Mouse (Mus musculus) natural killer cell, adult 2 months (primary cell): Measurements from ENCODE around the gene Ankrd2.
"Not testable (repeated sequence)": the region's sequence is repeated elsewhere in the genome, so short reads cannot be mapped to it uniquely, and the experiment has no call there.

Experiments used
- DNase-seq, 2 experiments: peaks; one replicate each; pipeline ENCODE4 v3.0.0; 2022; ENCODE audit warnings: low spot score in 2 of 2

The Ankrd2 gene

GRCm38 (mm10) chr19:42055881-42056280 lies 20.1 kb downstream of the Ankrd2 start:
- no peak for DNase-seq

DNA sequence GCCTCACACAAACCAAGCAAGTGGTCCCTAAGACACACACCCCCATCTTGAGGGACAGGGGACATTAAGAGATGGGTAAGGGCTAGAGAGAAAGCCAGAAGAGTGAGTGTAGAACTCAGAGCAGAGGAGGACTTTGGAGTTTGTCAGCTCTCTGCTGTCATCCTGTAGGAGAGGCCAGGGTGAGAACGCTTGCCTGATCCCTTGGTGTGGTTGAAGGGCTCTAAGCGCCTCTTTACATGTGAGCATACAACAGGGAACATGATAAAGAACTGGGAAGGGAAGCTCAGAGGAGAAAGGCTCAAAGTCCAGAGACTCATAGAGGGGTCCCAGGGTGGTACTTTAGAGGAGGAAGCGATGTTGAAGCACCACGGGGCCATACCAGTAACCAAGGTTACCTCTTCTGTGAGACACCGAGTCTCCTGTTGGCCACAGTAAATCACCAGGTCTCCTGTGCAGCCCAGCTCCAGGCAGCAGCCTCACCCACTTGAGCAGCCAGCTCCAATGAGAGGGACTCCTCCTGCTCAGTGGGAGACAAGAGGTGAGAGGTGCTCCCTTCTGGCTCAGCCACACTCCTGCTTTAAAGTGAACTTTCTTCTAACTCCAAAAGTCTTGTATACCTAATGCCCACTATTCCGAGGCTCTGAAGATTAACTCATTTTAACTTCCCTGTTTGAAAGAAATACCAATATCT lies 21.1 kb downstream of the Ankrd2 start:
- no peak for DNase-seq

DNA sequence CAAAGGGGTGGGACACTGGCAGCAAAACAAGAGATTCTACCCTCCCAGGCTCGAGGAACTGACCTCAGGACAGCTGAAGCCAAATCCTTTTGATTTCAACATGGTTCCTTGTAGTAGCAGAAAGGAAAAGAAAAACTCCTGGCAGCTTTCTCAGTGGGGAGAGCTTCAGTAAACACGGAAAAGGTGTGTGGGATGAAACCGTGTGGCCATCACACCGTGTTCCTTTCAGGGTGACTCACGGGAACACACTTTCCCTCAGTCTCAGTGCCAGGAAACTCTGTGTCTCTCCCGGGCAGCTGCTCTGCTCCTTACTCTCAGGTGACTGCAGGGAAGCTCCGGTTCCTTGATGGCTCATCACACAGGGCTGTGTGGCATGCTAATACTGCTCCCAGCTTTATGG lies 22.6 kb downstream of the Ankrd2 start:
- no peak for DNase-seq

DNA sequence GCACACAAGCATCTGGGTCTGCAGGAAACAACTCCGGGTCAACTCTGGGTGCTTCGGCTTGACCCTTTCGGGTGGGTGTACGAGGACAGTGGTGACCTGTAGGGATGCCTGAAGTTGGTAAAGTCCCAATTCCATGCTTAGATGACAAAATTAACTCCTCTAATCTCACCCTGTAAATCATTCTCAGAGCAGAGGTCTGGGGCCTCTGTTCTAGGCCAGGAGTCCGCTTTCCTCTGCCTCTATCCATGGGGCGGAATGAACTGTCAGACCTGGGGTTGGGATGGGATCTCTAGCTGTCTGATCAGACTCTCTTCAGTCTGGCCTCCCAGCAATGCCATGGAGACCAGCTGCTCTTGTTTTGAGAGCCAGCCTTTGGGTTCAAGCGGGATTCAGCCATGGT lies 25.6 kb downstream of the Ankrd2 start:
- no peak for DNase-seq

DNA sequence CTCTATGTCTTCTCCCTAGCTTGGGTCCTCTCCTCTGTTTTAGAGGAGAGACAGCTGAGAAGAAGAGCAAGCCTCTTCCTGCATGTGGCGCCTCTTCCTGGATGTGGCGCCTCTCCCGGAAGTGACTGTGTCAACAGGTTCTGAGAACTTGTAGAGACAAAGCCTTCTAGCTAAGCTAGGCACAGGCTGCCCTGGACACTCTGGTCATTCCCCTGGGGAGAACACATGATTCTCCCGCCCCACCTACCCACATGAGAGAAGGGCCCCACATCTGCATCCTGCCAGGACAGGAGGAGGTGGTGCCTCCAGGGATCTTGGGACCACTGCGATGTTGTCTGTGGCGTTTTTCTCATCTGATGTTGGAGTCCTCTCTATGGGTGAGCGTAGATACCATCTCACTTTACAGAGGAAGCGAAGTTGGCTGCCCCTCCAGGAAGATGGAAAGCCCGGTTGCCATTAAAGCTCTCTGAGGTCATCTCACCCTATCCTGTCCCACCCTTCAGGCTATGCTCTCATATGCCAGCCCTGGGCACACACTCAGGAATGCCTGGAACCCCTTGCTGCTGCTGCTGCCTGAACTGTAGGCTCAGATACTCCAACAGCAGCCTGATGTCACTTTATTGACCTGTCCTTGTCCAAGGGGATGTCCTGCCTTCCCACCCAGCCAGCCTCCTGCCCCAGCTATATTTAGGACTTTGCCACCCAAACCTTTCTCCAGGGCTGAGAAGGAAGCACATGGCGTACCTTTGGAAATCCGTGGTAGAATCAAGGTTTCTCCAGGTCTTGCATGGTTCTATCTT lies 32.8 kb downstream of the Ankrd2 start:
- no peak for DNase-seq

DNA sequence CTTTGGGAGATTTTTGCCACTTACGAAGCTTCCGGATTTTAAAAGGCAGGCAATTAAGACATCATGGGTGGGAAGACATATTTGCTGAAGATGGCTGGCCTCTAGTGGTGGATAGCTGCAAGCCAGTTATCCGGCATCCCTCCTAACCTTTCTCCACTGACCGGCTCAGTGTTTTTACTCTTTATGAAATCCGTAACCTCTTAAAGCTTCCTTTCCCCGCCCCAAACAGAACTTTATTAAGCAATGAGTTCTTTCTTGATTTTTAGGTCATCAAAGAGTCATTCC lies 33.4 kb downstream of the Ankrd2 start:
- no peak for DNase-seq

- DNase-seq = no peak
Observed at GRCm38 (mm10) chr19:42071221-42071620, 35.4 kb downstream of the Ankrd2 start.

DNA sequence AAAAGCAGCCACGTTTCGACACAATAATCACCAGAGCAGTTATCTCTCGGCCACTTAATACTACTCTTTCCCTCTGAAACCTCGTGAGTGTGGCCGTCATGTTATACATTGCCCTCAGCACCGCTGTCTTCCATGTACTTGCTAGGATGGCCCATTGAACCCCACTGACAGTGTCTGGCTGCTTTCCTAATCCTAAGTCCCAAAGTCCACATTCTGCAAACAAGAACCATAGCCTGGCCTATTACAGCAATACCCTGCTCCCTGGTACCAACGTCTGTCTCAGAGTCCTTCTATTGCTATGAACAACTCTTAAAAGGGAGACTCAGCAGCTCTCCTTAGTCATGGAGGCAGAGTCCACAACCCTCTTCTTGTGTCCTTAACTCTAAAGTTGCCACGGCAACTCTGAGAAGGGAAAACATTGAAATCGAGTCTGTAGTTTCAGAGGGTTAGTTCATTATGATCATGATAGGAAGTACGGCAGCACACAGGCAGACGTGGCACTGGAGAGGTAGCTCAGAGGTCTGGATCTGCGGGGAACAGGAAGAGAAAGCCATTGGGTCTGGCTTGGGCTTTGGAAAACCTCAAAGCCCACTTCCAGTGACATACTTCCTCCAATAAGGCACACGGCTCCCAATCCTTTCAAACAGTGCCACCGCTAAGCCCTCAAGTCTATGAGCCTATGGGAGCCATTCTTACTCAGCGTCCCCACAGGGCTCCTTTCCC lies 36.2 kb downstream of the Ankrd2 start:
- no peak for DNase-seq

DNA sequence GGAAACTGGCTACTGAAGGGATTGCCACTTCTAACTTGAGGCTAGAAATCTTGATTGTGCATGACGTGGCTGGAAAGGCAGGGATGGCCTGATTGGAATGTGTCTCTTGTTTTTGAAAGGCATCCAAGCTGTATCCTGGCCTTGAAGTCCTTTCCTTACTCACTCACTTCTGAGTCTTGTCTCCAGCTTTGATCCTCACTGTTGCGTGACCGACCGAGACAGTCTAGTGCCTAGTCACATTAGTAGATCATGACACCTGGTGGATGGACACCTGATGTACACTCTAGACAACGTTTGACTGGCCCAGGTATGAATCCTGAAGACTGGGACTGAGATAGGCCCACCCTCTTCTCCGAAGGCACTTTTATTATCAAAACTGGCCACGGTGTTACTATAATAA lies 37.0 kb downstream of the Ankrd2 start:
- DNase-seq = no peak

- no peak for DNase-seq
Observed at GRCm38 (mm10) chr19:42075051-42075450, 39.3 kb downstream of the Ankrd2 start.

DNA sequence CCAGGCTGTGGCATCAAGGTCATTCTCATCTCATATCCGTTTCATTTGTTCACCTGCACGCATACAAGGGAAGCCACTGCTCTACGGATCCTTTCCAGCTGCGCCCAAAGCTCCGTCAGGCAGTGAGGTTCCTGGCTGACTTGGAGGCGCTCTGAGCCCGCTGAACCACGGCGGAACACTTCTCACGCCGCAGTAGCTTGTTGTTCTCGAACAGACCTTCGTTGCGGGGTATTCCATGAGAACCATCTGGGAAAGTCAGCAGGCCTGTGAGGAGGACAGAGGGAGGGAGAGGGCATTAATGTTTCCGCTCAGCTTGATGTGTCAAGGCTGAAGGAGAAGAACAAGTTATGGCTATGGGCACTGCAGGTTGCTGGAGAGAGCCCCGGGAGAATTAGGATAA lies 40.2 kb downstream of the Ankrd2 start:
- no peak for DNase-seq

DNA sequence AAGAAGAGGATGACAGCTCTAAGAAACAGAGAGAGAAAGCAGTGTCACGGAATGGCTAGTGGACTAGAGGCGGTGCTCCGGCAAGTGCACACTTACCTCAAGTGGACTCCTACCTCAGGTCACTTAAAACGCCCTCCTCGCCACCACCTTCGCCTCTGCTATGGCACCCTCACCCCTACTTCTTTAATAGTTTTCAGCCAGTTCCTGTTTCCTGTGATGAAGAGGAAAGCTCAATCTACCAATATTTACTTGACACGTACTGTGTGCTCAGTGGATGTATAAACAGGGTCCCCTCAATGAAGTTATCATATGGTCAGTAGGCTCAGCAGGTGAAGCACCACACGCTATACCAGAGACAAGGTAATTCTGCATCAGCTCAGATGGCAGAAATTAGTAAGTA lies 42.8 kb downstream of the Ankrd2 start:
- DNase-seq = no peak

DNA sequence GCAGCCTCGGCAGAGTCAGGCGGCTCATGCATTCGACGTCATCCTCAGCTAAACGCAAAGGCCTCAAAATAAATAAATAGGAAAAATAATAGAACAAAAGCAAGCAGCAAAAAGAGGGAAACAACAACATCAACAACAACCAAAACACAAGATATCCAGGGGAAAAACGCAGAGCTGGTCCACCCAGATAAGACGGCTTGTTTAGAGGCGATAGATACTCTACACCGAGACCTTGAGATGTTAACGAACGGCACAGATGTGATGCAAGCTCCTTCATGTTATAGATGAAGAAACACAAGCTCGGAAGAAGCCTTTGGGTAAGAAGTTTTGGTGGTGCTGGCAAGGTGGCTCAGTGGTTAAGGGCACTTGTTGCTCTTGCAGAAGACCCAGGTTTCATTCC lies 43.2 kb downstream of the Ankrd2 start:
- DNase-seq = no peak

GRCm38 (mm10) chr19:42079950-42080349 lies 44.1 kb downstream of the Ankrd2 start:
- no peak for DNase-seq

GRCm38 (mm10) chr19:42080469-42080868 lies 44.7 kb downstream of the Ankrd2 start:
- no peak for DNase-seq

GRCm38 (mm10) chr19:42081613-42082012 lies 45.8 kb downstream of the Ankrd2 start:
- DNase-seq = not testable (repeated sequence)

DNA sequence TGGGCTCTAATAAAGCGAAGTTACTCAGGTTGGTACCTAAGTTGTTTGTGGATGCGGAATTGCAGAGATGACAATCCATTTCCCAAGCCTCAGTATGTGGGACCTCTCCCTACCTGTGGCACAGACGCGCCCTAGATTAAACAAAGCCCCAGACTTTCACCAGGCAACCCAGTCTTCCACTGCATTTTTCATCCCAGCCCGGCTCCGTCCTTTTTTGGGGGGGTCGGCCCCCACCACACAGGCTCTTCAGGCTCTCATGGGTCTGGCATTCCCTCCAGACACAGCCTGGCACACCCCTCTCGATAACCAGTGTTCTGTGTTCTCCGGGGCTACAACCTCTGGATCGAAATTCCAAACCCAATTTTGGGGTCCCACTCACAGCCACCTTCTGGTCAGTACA lies 49.9 kb downstream of the Ankrd2 start:
- DNase-seq = no peak

DNA sequence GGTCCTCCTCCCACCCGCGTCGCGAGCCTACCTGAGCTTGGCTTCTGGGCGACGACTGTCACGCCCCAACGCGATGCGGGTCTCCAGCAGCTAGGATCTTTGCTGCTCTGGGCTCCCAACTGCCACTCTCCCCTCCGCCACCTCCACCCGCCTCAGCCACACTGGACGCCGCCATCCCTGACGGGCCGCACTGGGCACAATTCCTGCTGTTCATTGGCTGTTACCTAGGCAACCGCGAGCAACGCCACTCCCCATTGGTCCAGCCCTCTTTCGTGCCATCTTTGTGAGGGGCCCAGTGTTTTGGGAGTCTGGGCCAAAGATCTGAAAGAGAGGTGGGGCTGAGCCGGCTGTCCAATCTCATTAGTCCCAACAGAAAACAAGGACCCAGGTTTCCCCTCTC lies 50.4 kb downstream of the Ankrd2 start, which contains the start of gene Morn4:
TSS of gene Morn4 (minus strand) at position 192 of the 400 bp plus-strand sequence.
- DNase-seq = peak; percentile 54 to 55

DNA sequence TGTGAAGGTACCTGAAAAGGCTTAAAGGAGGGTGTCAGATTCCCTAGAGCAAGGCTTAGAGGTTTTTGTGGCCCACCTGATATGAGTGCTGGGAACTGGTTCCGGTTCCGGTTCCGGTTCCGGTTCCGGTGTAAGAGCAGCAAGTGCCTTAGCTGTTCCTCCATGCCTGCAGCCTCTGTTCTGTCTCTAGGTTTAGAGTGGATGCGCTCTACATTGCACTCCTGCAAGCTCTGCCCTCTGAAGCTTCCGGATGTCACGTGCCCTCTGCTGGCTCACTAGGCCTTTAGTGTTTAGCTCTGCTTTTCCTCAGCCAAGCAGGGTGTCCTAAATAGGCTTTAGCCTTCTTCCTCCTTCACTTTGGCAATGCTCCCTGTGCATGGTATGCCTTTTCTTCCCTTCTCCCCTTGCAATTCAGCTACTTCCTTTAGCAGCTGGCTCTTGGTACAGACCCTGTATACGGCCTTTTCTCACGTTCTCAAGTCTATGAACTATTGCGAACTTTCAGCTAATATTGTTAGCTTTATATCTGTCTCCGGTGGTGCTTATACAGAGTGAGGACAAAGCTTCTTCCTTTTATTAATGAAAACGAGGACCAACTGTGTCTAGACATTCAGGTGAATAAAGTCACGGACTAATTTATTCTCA lies 53.4 kb downstream of the Ankrd2 start:
- peak; percentile 57 to 75 for DNase-seq

DNA sequence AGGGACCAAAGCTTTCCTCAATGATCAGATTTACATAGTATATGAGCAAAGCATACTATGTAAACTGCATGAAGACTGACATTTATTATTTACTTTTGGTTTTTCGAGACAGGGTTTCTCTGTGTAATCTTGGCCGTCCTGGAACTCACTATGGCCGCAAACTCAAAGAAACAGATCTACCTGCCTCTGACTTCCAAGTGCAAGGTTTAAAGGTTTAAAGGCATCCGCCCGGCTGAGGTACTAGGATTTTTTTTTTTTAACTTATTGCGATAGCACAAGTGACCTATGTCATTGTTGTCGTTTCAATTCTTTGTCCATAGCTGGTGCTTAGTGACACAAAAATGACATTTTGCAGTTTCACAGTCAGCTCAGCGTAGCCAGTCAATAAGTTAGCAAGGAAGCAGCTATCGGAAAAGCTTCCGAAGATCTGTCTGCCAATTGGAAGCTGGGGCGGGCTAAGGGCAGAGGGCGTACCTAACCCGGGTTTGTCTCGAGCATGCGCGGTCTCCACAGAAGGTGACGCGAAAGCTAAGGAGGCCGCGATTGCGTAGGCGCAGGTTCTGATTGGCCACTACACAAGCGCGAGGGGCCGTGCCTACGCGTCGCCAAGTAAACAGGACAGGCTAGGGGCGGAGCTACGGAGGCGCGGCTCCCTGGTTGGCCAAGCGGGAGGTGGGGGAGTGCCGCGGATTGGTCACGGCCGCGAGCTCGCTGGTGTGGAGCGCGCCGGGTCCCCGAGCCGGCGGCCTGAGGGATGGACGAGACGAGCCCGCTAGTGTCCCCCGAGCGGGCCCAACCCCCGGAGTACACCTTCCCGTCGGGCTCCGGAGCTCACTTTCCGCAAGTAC lies 54.2 kb downstream of the Ankrd2 start, which contains the start of gene Pi4k2a:
TSS of gene Pi4k2a (plus strand) at position 723 of the 848 bp plus-strand sequence.
- DNase-seq = peak; percentile 98 to 99

DNA sequence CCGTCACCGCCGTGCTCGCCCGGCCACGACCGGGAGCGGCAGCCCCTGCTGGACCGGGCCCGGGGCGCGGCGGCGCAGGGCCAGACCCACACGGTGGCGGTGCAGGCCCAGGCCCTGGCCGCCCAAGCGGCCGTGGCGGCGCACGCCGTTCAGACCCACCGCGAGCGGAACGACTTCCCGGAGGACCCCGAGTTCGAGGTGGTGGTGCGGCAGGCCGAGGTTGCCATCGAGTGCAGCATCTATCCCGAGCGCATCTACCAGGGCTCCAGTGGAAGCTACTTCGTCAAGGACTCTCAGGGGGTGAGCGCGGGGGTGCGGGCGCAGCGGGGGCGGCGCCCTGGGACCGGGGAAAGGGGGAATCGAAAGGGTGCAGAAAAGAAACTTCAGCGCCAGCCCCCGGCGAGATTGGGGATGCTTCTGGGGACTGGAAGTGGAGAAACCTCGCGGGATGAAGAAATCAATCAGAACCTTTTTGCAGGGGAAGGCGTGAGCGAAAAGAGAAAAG lies 54.9 kb downstream of the Ankrd2 start:
- DNase-seq = no peak
